Mouse (Mus musculus): ENCODE measurements around the gene Pkp4. TPM values are rescaled to one million over a fixed set of nuclear protein-coding genes. Genes with fewer than 3 reads are reported as not detected.
A peak's percentile ranks its signal among the peaks of the same experiment; 100 is the strongest.

The Pkp4 gene
- total RNA-seq (2014; fragmentation: Nextera tagmentation), result 18.0 and 19.9 TPM in 2 replicates
- total RNA-seq (2017), result 10.1 and 11.0 TPM in 2 replicates

DNA sequence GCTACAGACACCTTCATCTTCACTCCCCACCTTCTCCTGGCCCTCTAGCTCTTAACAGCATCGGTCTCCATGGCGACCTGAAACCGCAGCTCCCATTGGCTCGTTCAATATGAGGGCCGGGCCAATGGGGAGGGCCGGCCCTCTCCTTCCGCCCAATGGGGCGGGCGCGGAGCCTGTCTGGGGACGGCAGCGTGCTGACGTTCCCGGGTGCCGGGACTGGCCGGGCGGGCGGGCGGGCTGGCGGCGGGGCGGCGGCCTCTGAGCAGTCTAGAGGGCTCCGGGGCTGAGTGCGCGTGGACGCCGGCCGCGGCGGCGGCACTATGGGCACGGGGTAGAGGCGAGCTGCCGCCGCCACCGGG, at the start of gene Pkp4, which contains the start of gene Ccdc148:
Gene Pkp4 (plus strand): TSS at position 246 of the 359 bp plus-strand sequence.
Gene Ccdc148 (minus strand): TSS at position 79 of the 359 bp plus-strand sequence.
- ATAC-seq (replicated peaks; ENCODE audit: low FRiP score, low TSS enrichment, poor library complexity, severe bottlenecking), result peak; percentile 99

GRCm38 (mm10) chr2:59129023-59129422, 31.6 kb upstream of the Pkp4 start:
- ATAC-seq (replicated peaks; ENCODE audit: low FRiP score, low TSS enrichment, poor library complexity, severe bottlenecking), result no peak

DNA sequence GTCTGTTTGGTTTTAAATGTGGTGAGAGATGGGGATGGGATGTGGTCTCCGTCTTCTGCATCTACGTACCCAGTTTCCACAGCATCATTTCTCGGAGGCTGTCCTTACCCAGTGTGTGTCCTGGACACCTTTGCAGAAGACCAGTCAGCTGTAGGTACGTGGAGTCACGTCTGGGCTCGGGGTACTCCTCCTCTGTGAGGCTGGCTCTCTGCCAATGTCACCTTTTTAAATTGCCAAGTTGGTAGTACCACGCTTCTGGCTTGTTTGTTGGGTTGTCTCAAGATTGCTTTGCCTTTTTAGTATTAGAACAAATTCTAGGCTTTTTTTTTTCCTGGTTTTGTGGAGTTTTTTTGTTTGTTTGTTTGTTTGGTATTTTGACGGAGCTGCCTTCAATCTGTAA, 30.8 kb upstream of the Pkp4 start:
- ATAC-seq (replicated peaks; ENCODE audit: low FRiP score, low TSS enrichment, poor library complexity, severe bottlenecking), result no peak

- ATAC-seq (replicated peaks; ENCODE audit: low FRiP score, low TSS enrichment, poor library complexity, severe bottlenecking), result no peak
These were observed 29.6 kb upstream of the Pkp4 start for GRCm38 (mm10) chr2:59131044-59131443.

DNA sequence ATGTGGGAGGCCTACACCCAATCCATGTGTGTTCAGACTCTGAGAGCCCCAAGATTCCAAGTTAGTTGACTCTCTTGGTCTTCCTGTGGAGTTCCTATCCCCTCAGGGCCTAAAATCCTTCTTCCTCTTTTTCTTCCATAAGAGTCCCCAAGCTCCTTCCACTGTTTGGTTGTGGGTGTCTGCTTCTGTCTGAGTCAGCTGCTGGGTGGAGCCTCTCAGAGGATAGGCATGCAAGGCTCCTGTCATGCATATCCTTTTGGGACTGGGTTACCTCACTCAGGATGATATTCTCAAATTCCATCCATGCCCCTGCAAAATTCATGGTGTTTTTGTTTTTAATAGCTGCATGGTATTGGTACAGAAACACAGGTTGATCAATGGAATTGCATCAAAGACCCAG, 5.2 kb upstream of the Pkp4 start:
- ATAC-seq (replicated peaks; ENCODE audit: low FRiP score, low TSS enrichment, poor library complexity, severe bottlenecking), result no peak

DNA sequence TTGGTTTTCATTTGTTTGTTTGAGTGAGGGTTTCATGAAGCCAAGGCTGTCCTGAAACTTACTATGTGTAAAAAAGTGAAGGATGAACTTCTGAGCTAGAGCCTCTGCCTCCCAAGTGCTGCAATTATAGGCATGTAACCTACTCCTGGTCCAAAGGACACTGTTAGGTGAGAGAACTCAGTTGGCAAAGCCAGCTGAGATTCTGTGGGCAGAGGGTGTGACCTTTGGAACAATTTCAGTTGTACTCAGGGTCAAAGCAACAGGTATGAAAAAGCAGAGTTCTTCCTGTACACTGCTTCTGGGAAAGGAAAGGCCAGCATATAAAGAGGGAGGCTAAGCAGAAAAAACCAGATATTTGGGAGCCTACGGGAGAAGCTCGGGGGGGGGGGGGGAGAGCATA, 2.5 kb upstream of the Pkp4 start:
- no peak for ATAC-seq (replicated peaks; ENCODE audit: low FRiP score, low TSS enrichment, poor library complexity, severe bottlenecking)

- no peak for ATAC-seq (replicated peaks; ENCODE audit: low FRiP score, low TSS enrichment, poor library complexity, severe bottlenecking)
These were observed 567 bp upstream of the Pkp4 start for GRCm38 (mm10) chr2:59159961-59160604.

DNA sequence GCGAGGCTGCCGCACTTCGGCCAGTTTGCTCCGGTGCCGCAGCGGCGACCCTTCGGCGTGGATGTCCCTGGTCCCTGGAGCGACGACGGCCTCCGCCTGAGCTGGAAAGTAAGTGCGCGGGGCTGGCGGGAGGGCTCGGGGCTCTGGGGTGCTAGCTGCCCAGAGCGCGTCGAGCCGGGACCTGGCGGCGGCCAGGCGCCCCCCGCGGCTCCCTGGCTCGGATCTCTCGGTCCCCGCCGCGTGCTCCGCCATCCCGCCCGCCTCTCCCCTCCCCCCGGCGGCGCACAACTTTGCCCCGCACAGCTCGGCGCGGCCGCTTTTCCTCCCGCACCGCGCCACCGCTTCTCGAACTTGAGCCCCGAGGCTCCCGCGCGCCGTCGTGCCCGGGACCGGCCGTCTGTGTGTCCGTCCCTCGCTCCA, 381 bp downstream of the Pkp4 start:
- no peak for ATAC-seq (replicated peaks; ENCODE audit: low FRiP score, low TSS enrichment, poor library complexity, severe bottlenecking)

- peak; percentile 51 for ATAC-seq (replicated peaks; ENCODE audit: low FRiP score, low TSS enrichment, poor library complexity, severe bottlenecking)
These were observed 1.0 kb downstream of the Pkp4 start for GRCm38 (mm10) chr2:59161441-59162284.

DNA sequence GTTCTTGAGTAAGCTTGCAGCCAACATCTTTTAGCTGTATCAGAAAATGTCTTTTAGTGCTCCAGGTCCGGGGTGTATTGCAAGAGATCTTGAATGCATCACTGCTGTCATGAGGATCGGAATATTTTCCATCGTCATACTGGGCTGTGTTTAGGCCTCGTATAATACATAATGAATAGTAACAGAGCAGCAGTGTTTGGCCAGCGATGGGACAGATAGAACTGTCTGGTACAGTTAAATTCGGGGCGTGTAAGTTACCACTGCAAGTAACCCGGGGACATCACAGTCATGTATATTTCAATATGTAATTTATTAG, 1.6 kb downstream of the Pkp4 start:
- no peak for ATAC-seq (replicated peaks; ENCODE audit: low FRiP score, low TSS enrichment, poor library complexity, severe bottlenecking)

DNA sequence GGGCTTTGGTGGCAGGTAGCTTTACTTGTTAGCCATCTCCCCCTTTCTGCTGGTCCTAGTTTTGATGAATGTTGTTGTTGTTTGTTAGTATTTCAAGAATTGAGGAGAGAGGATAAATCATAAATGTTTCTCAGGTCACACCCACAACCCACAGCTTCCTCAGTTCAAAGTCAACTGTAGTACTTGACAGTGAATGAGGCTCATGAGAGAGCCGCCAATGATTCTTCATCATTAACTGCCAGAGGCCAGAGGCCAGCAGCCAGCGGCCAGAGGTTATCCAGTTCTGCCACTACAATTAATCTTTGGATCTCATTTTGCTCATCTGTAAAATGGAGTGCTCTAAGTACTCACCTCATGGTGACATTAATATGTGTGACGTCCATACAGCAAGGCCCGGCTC, 6.3 kb downstream of the Pkp4 start:
- no peak for ATAC-seq (replicated peaks; ENCODE audit: low FRiP score, low TSS enrichment, poor library complexity, severe bottlenecking)

DNA sequence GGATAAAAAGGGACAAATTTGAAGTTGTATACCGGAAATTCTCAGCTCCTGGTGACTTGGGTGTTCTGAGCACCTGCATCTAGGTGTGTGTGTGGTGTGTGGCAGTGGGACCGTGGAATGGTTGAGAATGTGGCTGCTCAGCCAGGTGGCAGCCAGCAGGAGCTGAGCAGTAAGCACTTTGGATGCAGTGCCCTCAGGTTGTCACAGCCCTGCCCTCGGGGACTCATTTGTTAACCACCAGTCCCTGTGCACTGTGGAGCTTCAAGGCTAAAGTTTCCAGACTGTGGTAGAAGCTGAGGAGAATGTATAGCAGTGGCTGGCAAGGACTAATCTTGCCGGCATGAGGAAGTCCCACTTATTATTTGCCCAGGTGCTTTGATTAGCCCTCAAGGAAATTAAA, 7.2 kb downstream of the Pkp4 start:
- ATAC-seq (replicated peaks; ENCODE audit: low FRiP score, low TSS enrichment, poor library complexity, severe bottlenecking), result no peak

DNA sequence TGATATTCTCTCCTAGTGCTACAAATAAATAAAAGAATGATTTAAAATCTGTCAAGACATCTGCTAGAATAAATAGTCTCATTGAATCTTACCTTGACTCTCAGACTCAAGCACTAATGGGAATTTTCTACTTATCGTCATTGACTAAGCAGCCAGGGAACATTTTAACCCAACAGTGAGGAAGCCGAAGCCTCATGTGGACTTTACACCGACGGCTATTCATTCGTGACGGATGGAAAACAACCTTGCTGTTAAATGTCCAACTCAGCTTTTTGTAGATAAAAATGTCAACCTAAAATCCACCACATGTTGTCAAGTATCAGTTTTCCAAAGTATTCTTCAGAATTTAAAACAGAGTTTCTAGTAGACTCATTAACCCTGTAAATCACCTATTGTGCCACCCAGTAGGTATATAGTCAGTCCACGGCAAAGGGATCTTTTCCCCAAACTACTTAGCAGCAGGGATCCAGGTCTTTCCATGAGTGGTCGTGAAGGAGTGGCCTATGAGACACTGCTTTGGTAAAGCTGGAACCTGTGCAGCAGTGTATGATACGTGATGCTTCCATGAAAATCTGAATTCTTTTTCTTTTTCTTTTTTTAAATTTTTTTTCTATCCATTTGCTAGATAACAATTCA, 9.0 kb downstream of the Pkp4 start:
- no peak for ATAC-seq (replicated peaks; ENCODE audit: low FRiP score, low TSS enrichment, poor library complexity, severe bottlenecking)

DNA sequence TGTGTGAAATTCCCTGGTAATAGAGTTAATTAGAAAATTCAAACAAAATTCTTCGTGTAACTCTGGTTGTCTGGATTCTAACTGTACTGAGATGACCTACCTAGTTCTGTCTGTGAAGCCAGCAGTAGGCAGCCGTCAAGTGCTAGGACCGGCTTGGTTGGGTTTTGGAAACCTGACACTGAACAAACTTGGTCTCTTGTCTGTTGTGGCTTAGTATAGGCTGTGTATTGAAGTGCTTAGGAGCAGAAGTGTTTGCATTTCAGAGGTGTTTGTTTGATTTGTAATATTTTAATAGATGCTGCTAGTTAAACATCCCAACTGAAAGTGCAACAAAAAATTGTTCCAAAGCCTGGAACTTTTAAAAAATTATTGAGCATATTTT, 9.5 kb downstream of the Pkp4 start:
- no peak for ATAC-seq (replicated peaks; ENCODE audit: low FRiP score, low TSS enrichment, poor library complexity, severe bottlenecking)

DNA sequence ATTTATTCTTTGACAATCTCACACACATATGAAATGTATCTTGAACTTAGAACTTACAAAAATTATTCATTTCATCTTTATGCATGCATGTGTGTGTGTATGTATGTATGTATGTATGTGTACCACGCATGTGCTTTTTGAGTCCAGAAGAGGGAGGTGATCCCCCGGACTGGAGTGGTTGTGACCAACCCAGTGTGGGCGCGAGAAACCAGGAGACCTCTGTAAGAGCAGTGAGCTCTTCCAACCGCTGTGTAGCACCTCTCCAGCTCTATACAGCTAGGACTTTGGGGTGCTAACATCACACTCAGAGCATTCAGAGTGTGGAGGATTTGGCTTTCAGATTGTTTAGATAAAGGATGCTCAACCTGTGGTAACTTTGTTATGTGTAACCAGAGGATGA, 9.9 kb downstream of the Pkp4 start:
- ATAC-seq (replicated peaks; ENCODE audit: low FRiP score, low TSS enrichment, poor library complexity, severe bottlenecking), result no peak

- ATAC-seq (replicated peaks; ENCODE audit: low FRiP score, low TSS enrichment, poor library complexity, severe bottlenecking), result no peak
These were observed 10.9 kb downstream of the Pkp4 start for GRCm38 (mm10) chr2:59171533-59171932.

- no peak for ATAC-seq (replicated peaks; ENCODE audit: low FRiP score, low TSS enrichment, poor library complexity, severe bottlenecking)
These were observed 15.3 kb downstream of the Pkp4 start for GRCm38 (mm10) chr2:59175926-59176325.

DNA sequence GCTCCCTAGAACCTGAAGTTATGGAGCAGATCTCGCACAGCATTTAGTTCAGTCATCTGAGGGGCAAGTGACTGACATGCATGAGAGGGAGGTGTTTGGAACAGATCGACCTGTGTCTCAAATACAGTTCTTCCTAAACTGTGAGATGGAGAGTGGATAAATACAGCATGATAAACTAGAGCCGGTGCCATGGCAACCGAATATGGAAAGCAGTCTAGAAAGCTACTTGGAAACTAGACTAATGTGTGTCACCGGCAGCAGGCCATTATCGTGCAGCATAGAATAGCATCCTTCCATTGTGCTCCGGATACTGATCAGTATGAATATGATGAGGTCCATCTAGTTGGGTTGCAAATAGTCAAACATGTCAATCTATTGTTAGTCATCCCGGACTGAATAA, 17.5 kb downstream of the Pkp4 start:
- ATAC-seq (replicated peaks; ENCODE audit: low FRiP score, low TSS enrichment, poor library complexity, severe bottlenecking), result no peak

GRCm38 (mm10) chr2:59178960-59179359, 18.3 kb downstream of the Pkp4 start:
- no peak for ATAC-seq (replicated peaks; ENCODE audit: low FRiP score, low TSS enrichment, poor library complexity, severe bottlenecking)

DNA sequence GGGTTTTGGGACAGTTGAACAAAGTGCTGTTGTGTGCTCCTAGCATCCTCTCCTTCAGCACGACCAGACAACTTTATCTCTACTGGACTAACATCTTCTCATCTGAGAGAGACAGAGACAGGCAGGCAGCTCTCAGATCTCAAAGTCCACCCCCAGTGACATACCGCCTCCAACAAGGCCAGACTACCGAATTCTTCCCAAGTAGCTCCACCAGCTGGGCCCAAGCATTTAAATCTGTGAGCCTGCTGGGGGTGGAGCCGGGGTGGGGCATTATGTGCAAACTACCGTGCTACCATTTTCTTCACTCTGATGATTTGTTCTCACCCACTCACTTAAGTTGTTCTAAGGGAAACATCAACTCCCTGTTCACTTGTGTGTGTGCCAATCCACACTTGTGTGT, 18.8 kb downstream of the Pkp4 start:
- no peak for ATAC-seq (replicated peaks; ENCODE audit: low FRiP score, low TSS enrichment, poor library complexity, severe bottlenecking)

Measured in megakaryocyte-erythroid progenitor cell, adult 5-6 weeks (primary cell).